Mouse (Mus musculus): ENCODE measurements around the gene Ocel1.

GRCm38 (mm10) chr8:71379008-71379407 lies 7.9 kb downstream of the Ocel1 start:
- TF ChIP-seq CTCF (IDR thresholded peaks at IDR 0.05) (no peak), EP300 (IDR thresholded peaks at IDR 0.05) (no peak)
